Mouse (Mus musculus) testis, adult 2 months (tissue): ENCODE data around the gene Dennd2c.

Experiments used
- CTCF ChIP-seq: fragments of 200-500 bp; IDR thresholded peaks from 2 replicates; pipeline ENCODE4 v1.5.1; 2012; ENCODE audit warnings: low read depth, mild to moderate bottlenecking, inconsistent platforms, low read length, moderate library complexity; ENCODE audit not compliant: control insufficient read depth, insufficient read depth, insufficient replicate concordance
- POLR2A ChIP-seq: fragments of 200-500 bp; IDR thresholded peaks from 2 replicates; pipeline ENCODE4 v1.6.1; 2012; ENCODE audit warnings: low read depth, mild to moderate bottlenecking, inconsistent platforms, low read length, moderate library complexity; ENCODE audit not compliant: control insufficient read depth

DNA sequence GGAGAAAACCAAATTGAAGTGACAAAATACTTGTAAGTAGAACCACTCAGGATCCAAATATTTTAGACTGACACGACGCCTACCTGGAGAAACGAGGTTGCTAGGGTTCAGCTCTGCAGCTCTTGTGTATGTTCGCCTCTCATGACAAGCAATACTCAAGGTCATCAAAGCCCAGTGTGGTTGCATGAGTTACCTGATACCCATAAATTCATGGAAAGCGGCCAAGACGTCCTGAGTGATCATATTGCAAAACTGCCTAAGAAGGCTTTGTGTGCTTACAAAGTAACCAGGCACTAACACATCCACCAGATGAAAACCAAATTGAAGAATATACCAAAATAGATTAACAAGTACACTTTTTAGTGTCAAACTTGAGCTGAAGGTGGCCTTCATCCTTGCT is 33.4 kb upstream of the Dennd2c start:
- TF ChIP-seq POLR2A (no peak), CTCF (no peak)
